Mouse (Mus musculus) liver, embryonic 16.5 days (tissue): ENCODE results near the gene Pde1b. TPM values are rescaled to one million over a fixed set of nuclear protein-coding genes. Genes with fewer than 3 reads are reported as not detected.

ENCODE experiments used
- ATAC-seq: fragments of 200-750 bp; cut with Nextera tagmentation; 2 replicates; pipeline ENCODE4 v1.8.0; 2017; ENCODE audit warnings: low read depth, mild to moderate bottlenecking, moderate number of reproducible peaks, moderate library complexity
- H3K27ac ChIP-seq: fragments of 300-500 bp; sonication (generic); 2 replicates; pipeline ENCODE4 v1.5.1; 2014; ENCODE audit warnings: mild to moderate bottlenecking, low read length
- H3K27me3 ChIP-seq: fragments of 300-500 bp; sonication (generic); 2 replicates; pipeline ENCODE4 v1.6.1; 2014; ENCODE audit warnings: low read depth, low read length, mixed read lengths; ENCODE audit not compliant: control insufficient read depth, insufficient read depth
- H3K36me3 ChIP-seq: fragments of 300-500 bp; sonication (generic); 2 replicates; pipeline ENCODE4 v1.6.1; 2014; ENCODE audit warnings: mild to moderate bottlenecking; ENCODE audit not compliant: control insufficient read depth, insufficient read depth
- H3K4me1 ChIP-seq: fragments of 300-500 bp; sonication (generic); 2 replicates; pipeline ENCODE4 v1.6.1; 2014; ENCODE audit warnings: low read depth, low read length, mixed read lengths; ENCODE audit not compliant: control insufficient read depth
- H3K4me2 ChIP-seq: fragments of 300-500 bp; sonication (generic); 2 replicates; pipeline ENCODE4 v1.6.1; 2014; ENCODE audit warnings: low read depth, low read length, mixed read lengths
- H3K4me3 ChIP-seq: fragments of 300-500 bp; sonication (generic); 2 replicates; pipeline ENCODE4 v1.5.1; 2014; ENCODE audit warnings: low read depth, mild to moderate bottlenecking, low read length
- H3K9ac ChIP-seq: fragments of 300-500 bp; sonication (generic); 2 replicates; pipeline ENCODE4 v1.6.1; 2014; ENCODE audit warnings: low read depth, low read length
- H3K9me3 ChIP-seq: fragments of 300-500 bp; sonication (generic); replicated peaks from 2 replicates; pipeline ENCODE4 v1.6.1; 2016; ENCODE audit warnings: low read length; ENCODE audit not compliant: control insufficient read depth
- WGBS: fragments of 180-500 bp; shearing (Covaris S2); extraction: QIAGEN DNeasy Blood & Tissue Kit; methylation state at CpG from one replicate; pipeline ENCODE4 v1.1.7; 2014; ENCODE audit not compliant: insufficient replicate concordance; 5-methylcytosine and 5-hydroxymethylcytosine counted together
- polyA plus RNA-seq: library from polyadenylated mRNA; unstranded; fragments of >200 nt; fragmentation: Nextera tagmentation; extraction: Ambion mirVana; gene quantifications from 2 replicates; pipeline ENCODE4 v1.2.1, GENCODE M21; 2015

The Pde1b gene
- polyA plus RNA-seq, 1 experiment from 2014 or later = 0.31 TPM

GRCm38 (mm10) chr15:103552096-103552690 is 49.4 kb downstream of the Pde1b start:
- no peak for ATAC-seq
- no peak overlapping the region for H3K27ac ChIP-seq
- H3K27me3 ChIP-seq = no peaks in the 10 kb centered on the region
- no peak overlapping the region for H3K4me3 ChIP-seq
- H3K4me2 ChIP-seq = no peak overlapping the region
- no peaks in the 10 kb centered on the region for H3K36me3 ChIP-seq
- H3K9me3 ChIP-seq = no peaks in the 10 kb centered on the region
- WGBS = 29% methylated on average over 3 of the region's 3 CpGs
- H3K9ac ChIP-seq = no peak overlapping the region
- H3K4me1 ChIP-seq = no peaks in the 10 kb centered on the region

- no peak within 1 kb of the TSS for H3K9ac ChIP-seq
- H3K9me3 ChIP-seq = no peaks in the 10 kb centered on the region
- no peaks in the 10 kb centered on the region for H3K4me1 ChIP-seq
- no peak within 1 kb of the TSS for H3K4me3 ChIP-seq
- ATAC-seq = no peak
- no peaks in the 10 kb centered on the region for H3K27me3 ChIP-seq
- H3K4me2 ChIP-seq = no peak within 1 kb of the TSS
- no peaks in the 10 kb centered on the region for H3K36me3 ChIP-seq
- H3K27ac ChIP-seq = no peak within 1 kb of the TSS
Observed at GRCm38 (mm10) chr15:103564981-103565380, 62.1 kb downstream of the Pde1b start, which contains the start of gene Glycam1. Gene Glycam1, minus strand, starts transcription at chr15:103565081.

Other genes with a start within 250 kb of the Pde1b start
- 202 and 220 TPM in 2 replicates for gene Nfe2, start 244.6 kb upstream of the Pde1b start, polyA plus RNA-seq
- 194 TPM in 2 replicates for gene Copz1, start 230.3 kb upstream of the Pde1b start, polyA plus RNA-seq
- 1.0 and 1.1 TPM in 2 replicates for gene Gpr84, start 192.4 kb upstream of the Pde1b start, polyA plus RNA-seq
- gene Zfp385a, start 162.9 kb upstream of the Pde1b start, polyA plus RNA-seq = 5.5 and 7.0 TPM in 2 replicates
- gene Itga5, start 136.3 kb upstream of the Pde1b start, polyA plus RNA-seq = 18.4 and 19.6 TPM in 2 replicates
- gene Gtsf1, start 72.6 kb upstream of the Pde1b start, polyA plus RNA-seq = not detected in 2 replicates
- not detected in 2 replicates for gene Gtsf2, start 54.6 kb upstream of the Pde1b start, polyA plus RNA-seq
- 8.1 TPM in 2 replicates for gene Nckap1l, start 49.2 kb upstream of the Pde1b start, polyA plus RNA-seq
- gene Ppp1r1a, start 35.0 kb downstream of the Pde1b start, polyA plus RNA-seq = 0.36 and 1.0 TPM in 2 replicates
- gene Glycam1, start 62.0 kb downstream of the Pde1b start, polyA plus RNA-seq = not detected in 2 replicates